Mouse (Mus musculus): ENCODE data around the gene Zfp704.
A peak's percentile ranks its signal among the peaks of the same experiment; 100 is the strongest.

Zfp704 gene

DNA sequence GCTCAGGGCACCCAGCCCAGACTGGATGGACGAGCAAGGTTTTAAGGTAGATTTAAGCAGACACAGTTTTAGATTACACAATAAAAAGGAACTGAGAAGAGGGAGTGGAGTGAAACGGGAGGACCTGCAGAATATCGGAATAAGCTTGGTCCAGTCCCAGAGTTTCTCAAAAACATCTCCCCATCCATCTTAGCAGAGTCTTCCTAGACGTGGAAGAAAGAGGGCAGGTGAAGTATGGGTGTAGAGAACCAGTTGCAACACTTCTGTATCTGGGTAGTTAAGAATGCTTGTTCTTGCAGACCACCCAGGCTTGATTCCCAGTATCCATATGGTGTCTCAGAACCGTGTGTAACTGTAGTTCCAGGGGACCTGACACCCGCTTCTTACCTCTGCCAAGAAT, 149.6 kb downstream of the Zfp704 start:
- DNase-seq (ENCODE audit: low spot score in 2 of 2): no peak

DNA sequence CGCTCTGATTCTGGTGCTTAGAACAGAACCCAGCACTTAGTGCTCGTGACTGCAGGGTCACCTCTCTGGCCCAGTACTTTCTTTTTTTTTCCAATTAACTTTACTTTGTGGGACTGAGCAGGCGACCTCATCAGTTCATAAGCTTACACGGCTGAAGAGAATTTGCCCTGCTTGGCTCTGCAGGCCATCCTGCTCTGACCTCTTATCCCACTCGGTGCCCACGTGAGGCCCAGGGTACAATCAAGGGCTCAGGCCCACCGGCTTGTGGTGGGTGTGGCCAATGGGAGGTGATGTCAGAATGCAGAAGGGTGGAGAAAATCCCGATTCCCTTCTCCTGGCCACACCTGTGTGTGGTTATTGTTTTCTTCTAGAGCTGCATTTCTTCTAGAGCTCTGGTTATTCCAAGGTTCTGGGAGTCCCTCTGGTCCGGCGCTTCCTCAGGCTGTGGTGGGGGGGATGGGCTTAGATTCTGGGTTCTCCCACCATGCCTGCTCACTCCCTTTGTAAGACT, 153.4 kb downstream of the Zfp704 start:
- no peak for DNase-seq (ENCODE audit: low spot score in 2 of 2)

DNA sequence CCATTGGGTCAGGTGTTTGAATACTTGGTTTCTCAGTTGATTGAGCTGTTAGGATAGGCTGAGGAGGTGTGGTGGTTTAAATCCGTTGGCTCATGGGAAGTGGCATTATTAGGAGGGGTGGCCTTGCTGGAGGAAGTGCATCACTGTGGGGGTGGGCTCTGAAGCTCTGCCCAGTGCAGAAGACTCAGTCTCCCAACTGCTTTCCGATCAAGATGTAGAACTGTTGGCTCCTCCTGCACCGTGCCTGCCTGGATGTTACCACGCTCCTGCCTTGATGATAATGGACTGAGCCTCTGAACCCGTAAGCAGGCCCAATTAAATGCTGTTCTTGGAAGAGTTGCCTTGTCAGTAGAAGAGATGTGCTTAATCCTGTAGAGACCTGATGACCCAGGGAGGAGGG, 154.5 kb downstream of the Zfp704 start:
- DNase-seq (ENCODE audit: low spot score in 2 of 2): no peak

DNA sequence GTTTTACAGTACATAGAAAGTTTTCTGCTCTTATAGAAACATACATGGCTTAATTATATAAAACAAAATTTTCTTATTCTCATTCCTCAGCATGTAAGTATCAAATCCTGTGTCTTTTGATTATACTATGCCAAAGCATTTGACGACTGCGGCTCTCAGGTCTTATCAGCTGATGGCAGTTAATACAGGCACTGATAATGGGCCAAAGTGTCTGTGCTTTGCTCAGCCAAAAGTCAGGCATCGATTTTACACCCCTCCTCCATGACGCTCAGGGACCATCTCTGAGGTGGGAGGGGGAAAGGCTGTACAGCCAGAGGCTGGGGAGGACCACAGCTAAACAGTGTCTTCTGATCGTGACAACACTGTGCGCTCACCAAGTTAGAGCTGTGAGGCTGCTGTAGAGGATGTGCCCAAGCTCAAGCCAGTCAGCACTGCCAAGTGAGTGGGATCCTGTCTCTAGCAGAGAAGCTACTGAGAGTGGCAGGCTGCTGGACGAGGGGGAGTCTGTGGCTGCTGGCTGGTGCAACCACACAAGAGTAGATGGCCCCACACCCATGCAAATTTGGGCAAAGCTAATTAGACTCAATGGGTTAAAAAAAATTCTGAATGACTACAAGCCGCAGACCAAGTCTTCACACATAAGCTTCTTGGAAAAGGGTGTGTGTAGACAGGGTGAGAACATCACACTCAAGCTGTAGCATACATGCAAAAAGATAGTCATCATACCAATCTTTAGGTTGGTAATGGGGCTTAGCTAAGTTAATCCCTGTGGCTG, 155.1 kb downstream of the Zfp704 start:
- DNase-seq (ENCODE audit: low spot score in 2 of 2): no peak

DNA sequence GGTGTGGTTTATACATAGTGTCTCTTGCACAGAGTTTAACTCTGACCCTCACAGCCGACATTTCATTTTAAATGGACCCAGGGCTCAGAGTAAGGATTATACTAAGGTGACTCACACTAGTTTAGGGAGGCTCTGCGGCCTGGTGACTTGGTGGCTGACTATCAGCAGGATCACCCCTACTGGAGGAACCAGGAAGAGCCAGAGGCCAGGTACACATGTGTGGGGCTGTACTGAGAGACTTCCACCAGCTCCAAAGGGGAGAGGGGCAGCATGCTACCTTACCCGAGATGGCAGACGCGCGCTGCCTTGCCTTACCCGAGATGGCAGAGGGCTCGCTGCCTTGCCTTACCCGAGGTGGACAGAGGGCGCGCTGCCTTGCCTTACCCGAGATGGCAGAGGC, 159.4 kb downstream of the Zfp704 start:
- DNase-seq (ENCODE audit: low spot score in 2 of 2): no peak

DNA sequence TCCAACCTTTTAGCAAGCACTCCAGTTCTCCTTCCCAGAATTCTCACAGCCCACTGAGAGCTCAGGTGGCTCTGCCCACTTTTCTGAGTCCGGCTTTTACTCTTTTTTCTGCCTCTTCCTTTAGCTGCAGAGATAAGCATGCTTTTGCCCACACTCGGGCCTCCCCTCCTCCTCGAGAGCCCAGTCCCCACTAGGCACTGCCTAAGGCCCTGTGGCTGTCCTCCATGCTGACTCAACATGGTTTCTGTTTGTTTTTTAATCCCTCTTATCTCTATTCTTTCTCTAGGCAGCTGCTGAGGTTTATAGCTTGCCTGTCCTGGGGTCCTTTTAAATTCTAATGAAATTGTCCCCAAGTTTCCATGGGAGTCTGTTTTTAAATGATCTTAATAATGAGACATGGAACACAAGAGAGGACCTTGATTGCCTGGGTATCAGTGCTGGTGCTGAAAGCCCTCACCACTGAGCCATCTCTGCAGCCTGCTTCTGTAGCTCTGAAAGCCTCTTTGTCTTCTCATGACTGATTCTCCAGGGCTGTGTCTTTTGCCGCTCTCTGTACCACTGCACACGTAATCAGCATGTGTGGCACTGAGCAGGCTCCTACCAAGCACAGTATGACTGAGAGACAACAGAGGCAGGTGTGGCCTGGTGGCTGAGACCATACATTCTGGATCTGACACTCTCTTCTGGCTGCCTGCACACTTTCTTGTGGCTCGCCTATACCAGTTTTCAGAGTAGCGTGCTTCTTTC, 160.5 kb downstream of the Zfp704 start:
- DNase-seq (ENCODE audit: low spot score in 2 of 2): no peak

DNA sequence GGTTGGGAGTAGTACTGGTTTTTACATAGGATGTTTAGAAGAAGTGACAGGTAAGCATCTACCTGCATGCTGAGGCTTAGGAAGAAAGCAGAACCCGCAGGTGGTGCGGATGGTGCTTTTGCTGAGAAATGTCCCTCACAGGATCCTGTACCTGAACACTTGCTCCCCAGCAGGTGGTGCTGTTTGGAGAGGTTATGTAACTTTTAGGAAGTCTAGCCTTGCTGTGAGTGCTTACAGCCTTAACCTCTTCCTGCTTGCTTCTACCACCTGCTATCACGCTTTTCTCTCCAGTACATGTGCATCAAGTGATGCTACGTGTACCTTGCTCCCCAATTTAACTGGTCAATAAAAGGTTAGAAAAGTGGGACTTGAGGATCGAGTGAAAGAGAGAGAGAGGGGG, 161.3 kb downstream of the Zfp704 start:
- DNase-seq (ENCODE audit: low spot score in 2 of 2): no peak

DNA sequence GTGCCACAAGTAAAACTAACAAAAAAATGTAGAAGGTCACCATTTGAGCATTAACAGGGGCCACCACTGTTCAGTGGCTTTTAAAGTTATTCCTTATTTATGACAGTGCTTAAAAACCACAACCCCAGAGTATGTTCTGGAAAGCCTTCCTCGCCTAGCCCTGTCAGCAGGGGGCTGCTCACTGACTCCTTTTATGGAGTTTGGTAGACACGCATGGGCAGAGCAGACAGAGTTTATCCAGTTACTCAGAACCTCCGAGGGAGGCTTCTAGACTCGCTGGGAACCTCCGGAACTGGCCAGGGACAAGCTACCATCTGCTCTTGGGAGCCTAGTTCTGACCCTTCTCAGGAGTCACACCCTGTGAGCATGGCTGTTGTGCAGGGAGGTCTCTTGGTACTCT, 165.3 kb downstream of the Zfp704 start:
- DNase-seq (ENCODE audit: low spot score in 2 of 2): peak in 1 of 2 experiments; percentile 35

DNA sequence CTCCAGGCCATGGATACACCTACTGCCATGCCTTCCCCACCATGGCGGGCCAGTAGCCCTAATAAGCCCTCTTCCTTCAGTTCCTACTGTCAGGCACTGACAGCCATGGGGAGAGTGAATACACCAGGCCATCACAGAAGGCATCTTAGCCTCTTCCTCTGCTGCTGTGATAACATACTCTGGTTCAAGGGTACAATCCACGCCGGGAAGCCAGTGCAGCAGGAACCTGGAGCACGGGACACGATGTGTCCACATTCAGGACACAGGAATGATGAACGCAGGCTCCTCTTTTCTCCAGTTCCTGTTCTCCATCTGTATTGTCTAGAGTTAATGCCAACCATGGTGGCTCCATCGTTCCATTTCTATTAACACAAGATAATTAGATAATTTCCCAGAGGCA, 165.9 kb downstream of the Zfp704 start:
- peak in 1 of 2 experiments; percentile 51 for DNase-seq (ENCODE audit: low spot score in 2 of 2)

DNA sequence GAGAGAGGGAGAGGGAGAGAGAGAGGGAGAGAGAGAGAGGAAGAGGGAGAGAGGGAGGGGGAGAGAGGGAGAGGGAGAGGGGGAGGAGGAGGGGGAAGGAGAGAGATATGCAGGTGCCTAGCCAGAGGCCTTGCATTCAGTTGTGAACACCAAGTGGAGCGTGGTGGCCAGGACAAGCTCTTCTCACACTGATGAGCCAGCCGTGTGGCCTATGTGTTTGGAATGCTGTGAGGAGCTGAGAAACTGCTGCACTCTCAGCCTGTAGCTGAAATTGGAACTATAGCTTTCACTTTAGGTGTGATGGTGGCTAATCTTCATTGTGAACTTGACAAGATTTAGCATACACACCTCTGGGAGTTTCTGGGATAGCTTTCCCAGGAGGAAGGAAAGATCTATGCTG, 166.4 kb downstream of the Zfp704 start:
- DNase-seq (ENCODE audit: low spot score in 2 of 2): no peak

DNA sequence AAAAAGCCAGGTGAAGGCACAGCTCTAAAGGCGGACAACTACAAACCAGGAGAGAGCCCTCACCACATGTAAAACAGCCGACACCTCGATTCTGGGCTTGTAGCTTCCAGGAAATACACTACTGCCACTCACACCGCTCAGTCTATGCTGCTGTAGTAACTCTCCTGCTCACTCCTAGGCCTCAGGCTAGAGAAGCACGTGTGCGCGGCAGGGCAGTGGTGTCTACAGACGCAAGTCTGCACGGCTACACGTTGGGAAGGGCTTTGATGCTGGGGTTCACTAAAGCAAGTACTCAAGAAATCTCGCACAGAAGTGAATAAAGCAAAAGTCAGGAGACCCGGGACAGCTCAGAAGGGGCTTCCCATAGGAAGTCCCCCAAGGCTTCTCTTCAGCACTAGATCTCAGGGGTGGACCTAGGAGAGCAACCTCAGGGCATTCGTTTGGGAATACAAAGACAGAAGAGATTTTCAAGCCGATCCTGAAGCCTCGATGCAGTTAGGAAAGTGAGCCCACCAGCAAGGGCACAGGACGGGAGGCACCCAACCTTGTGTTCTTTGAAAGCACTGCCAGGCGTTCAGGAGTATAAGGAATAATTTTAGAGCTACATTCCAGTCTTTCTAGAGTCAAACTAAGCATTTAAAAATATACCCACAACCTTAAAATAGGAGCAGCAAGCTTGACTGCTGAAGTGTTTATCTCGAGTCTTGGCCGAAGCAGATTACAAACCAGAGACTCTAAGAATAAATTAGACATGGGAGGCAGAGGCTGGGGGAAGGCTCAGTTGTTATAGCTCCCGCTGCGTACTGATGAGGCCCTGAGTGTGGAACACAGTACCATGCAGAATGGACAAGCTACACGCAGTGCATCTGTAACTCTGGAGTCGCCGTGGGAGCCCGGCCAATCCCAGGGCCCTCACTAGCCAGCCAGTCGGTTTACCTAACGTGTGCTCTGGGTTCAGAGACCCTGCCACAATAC, 168.0 kb downstream of the Zfp704 start:
- no peak for DNase-seq (ENCODE audit: low spot score in 2 of 2)

DNA sequence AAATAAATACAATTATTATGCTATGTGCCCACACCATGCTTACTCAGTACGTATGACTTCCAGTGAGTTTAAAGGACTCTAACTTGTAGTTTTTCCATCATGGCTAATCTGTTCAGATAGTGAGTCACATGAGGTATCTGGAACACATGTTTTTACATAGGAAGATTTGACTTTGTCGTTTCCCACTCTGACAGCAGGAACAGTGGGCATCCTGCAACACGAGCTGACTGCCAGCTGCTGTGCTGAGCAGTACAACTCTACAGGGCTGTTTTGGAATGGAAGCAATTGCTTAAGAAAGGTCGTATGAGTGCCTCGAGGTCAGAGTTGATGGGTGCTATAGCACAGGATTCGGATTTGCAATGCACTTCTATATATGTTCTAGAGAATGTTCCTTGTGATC, 169.4 kb downstream of the Zfp704 start:
- DNase-seq (ENCODE audit: low spot score in 2 of 2): no peak

DNA sequence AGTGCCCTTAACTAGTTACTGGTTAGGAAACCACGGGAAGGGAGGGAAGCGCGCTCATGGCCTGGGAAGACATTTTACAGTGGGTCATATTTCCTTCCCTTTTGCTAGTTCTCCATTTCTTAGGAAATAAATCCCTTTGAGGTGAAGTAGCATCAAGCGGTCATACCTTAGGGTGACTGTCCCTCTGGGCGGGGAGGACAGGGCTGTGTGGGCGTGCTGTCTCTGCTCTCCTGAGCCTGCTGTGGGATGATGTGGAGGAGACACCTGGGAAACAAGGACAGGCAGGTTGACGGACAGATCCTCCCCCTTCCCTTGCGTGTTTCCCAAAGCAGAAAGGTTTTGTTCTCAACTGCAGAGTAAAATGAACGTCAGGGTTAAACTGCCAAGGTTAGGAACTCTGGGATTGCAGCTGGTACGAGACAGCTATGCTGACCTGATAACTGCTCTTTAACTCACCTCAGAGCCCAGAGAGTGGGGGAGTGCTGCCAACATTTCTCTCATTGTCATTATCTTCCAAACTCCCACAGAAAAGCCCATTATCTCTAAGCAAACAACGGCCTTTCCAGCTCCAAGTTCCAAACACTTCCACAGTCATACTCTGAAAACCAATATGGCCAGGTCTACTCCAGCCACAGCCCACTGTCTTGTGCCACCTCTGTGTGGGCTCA, 170.1 kb downstream of the Zfp704 start:
- no peak for DNase-seq (ENCODE audit: low spot score in 2 of 2)

DNA sequence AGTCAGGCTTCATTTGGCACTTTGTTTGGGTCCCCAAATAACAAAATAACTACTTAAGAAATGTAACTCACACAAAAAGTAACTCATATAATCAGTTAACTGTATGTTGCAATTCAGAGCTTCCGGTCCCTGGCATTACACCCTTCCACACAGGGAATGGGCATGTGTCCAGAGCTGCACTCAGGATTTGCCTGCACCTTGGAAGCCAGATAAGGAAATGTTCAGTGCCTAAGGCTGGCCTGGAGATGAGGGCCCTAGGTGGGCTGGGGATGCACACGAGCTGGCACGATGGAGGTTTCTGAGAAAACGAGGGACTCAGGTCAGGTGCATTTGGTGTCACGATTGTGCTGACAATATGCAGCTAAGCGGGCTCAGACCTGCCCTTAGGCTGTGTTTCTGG, 173.6 kb downstream of the Zfp704 start:
- DNase-seq (ENCODE audit: low spot score in 2 of 2): no peak

DNA sequence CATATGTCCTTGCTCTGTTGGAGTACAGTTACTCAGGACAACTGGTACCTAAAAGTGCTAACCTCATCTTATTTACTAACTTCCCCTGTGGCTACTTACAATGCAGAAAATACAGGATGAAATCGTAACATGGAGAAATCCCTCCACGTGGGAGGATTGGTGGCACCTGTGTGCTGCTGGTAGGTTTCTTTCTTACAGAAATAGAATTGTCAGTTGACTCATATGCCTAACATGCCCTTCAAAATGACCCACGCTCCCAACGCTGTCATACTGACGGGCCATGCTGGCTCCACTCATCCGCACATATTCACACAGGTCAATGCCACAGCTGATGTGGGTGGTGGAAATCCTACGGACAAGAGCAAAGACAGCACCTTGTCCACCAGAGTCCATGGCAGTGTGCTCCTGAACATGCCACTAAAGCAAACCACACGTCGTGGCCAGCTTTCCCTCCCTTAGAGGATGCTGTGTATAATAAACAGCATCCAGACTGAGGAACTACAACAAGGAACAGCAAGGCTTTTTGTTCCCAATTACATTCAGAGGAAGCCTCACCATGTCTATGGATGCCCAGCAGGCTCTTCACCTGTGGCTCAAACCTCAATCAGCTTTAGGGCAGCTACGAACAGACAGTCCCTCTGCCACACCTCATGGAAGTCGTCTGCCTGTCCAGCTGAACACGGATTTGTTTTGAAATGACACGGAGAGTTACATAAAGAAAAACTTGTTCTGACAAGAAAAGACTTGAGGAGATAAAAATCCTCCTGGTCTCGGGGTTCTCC, 175.3 kb downstream of the Zfp704 start:
- DNase-seq (ENCODE audit: low spot score in 2 of 2): no peak

DNA sequence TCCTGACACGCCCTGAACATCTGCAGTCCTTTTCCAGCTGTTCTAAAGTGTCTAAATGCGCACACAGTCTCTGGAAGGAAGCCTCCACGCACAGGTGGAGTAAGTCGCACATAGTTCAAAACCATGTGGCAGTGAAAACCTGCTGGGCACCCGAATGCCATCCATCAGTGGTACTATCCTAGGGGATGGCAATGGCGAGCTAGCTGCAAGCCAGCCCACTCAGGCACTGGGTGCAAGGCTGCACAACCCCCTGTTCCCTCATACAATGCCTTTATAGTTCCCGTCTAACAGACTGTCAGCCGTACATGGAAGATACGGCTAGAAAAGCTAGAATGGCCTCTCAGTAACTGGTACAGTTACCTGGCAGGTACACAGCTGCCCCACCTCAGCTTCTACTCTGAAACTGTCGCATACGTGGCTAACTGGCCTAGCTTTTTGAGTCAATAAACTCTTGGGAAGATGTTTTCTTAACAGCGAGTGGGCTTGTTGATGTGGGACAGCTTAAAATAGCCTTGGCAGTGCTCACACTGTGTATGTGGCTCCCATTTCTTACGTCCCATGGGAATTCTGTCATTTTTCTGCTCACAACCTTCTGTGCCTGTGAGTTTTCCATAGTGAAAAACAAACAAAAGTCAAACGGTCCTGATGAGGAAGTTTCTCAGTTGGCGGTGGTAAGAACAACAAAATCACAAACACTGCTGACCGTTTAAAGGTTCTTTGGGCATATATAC, 176.9 kb downstream of the Zfp704 start:
- DNase-seq (ENCODE audit: low spot score in 2 of 2): no peak

DNA sequence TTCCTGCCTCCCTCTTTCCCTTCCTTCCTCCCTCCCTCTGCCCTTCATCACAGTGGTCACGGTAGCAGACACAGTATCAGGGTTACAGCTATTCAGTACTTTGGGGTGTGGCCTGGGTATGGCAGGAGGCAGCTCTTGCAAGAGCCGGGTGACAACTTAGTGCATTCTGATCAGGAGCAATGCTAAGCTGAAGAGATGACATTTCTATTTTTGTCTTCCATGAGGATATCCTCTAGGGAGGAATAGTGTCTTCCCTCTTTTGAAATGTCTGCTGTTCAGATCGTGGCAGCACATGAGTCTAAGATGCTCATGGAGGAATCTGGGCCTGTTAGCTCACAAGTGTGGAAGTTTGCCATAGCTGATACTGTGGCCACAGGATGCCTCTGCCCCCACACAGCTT, 177.7 kb downstream of the Zfp704 start:
- DNase-seq (ENCODE audit: low spot score in 2 of 2): no peak

DNA sequence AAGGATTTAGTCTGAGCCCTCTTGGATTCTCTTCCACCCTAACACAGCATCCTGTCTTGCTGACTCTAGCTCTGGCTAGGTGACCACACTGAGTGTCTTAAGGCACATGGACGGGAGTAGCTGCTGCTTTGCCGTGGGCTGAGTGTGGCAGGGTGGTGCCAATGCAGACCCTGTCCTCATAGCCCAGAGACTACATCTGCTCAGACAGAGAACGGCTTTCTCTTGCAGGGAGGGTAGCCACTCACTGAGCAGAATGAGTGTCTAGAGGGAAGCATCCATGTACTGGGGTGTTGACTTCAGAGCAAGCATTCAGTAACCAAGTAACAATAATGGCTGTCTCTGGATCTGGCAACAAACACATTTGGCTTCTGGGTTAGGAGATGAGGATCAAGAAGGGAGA, 179.9 kb downstream of the Zfp704 start:
- DNase-seq (ENCODE audit: low spot score in 2 of 2): no peak

DNA sequence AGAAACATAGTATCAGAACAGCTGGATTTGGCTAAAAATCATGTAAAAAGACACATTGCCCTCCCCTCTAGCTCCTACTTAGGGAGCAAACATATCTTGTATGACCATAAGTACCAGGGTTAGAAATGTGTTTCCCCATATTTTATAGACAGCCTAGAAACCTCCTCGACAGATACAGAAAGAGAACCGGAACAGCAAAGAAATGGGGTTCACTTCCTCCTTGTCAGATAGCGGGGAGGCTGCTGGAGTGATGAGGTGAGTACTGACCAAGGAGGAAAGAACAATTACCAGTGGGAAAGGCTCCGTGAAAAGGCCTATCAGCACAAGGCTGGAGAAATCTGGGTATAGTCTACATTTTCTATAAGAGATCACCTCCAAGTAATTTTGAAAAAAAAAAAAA, 182.1 kb downstream of the Zfp704 start:
- DNase-seq (ENCODE audit: low spot score in 2 of 2): no peak

DNA sequence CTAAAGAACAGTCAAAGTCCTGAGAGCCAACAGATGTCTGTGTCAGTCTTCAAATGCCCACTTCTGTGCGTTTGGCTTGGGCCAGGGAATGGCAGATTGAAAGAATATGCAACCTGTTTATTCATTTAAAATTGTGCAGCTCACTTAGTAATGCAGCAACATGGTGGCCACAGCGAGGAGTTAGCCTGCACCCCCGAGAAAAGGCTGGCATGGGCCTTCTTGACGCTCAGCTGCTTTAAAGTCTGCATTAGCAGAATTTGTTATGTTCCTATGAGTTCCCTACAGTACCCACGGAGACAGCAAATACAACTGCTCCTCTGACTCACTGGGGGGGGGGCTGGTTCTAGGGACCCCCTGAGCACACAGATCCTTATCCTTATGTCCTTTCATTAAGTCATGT, 184.2 kb downstream of the Zfp704 start:
- DNase-seq (ENCODE audit: low spot score in 2 of 2): no peak
